22 mouse cellular contexts compared by ENCODE assay signal in the genomic region with DNA sequence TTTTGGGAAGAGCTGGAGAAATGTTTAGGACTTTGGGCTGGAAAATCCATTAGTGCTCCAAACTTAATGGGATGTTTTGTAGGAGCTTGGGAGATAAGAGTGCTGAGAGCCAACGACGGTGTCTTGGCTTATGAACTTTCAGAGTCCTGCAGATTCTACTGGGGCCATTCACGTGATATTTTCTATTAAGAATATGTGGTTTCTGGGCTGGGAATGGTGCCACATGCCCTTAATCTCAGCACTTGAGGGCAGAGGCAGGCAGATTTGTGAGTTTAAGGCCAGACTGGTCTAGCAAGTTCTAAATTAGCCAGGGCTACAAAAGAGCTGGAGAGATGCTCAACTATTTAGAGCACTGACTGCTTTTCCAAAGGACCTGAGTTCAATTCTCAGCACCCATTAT. TPM values are rescaled to one million over a fixed set of nuclear protein-coding genes. Genes with fewer than 3 reads are reported as not detected.
"Had no signal": no experiment of that assay in that cellular context is flagged by ENCODE, and none has a peak within 500 bp of the region (broad histone marks: within the 10 kb centered on the region; RNA-seq: fewer than 3 reads in every experiment).

No protein-coding gene starts in this region.

- H3K4me2 ChIP-seq: intestine, embryonic 15.5 days; liver, embryonic 13.5 days; lung, embryonic 14.5 days; midbrain, embryonic 12.5 days; midbrain, embryonic 15.5 days; neural tube, embryonic 12.5 days; neural tube, embryonic 15.5 days had no signal

- ATAC-seq: intestine, embryonic 15.5 days; lung, postnatal 0 days; midbrain, embryonic 15.5 days had no signal

- DNase-seq: layer of hippocampus, postnatal 36 days; liver, embryonic 13.5 days; lung, embryonic 14.5 days; thymus, adult 18-20 months; thymus, postnatal 36 days had no signal

- H3K9ac ChIP-seq: intestine, embryonic 15.5 days; liver, embryonic 13.5 days; lung, embryonic 14.5 days; midbrain, embryonic 12.5 days; midbrain, embryonic 15.5 days; neural tube, embryonic 12.5 days; neural tube, embryonic 15.5 days had no signal

- H3K4me1 ChIP-seq: midbrain, embryonic 12.5 days; midbrain, embryonic 15.5 days; neural tube, embryonic 12.5 days; neural tube, embryonic 15.5 days had no signal

- H3K9me3 ChIP-seq: intestine, embryonic 15.5 days; liver, embryonic 13.5 days; midbrain, embryonic 12.5 days; midbrain, embryonic 15.5 days; neural tube, embryonic 12.5 days; neural tube, embryonic 15.5 days had no signal

- H3K36me3 ChIP-seq: intestine, embryonic 15.5 days; liver, embryonic 13.5 days; midbrain, embryonic 12.5 days; midbrain, embryonic 15.5 days; neural tube, embryonic 12.5 days; neural tube, embryonic 15.5 days had no signal

- H3K27ac ChIP-seq: intestine, embryonic 15.5 days; left cerebral cortex, adult 2 months; liver, embryonic 13.5 days; macrophage; midbrain, embryonic 12.5 days; midbrain, embryonic 15.5 days; neural tube, embryonic 12.5 days; neural tube, embryonic 15.5 days had no signal

- H3K27me3 ChIP-seq: intestine, embryonic 15.5 days; midbrain, embryonic 12.5 days; midbrain, embryonic 15.5 days; neural tube, embryonic 12.5 days; neural tube, embryonic 15.5 days had no signal

- H3K4me3 ChIP-seq: intestine, embryonic 15.5 days; left cerebral cortex, adult 2 months; liver, embryonic 13.5 days; midbrain, embryonic 12.5 days; midbrain, embryonic 15.5 days; neural tube, embryonic 12.5 days; neural tube, embryonic 15.5 days had no signal

RNA-seq across cellular contexts. Expression of a gene that starts 27.3 kb away (rescaled TPM):
- polyA plus RNA-seq: lung, embryonic 14.5 days; macrophage had no signal

RNA-seq across cellular contexts. Expression of a gene that starts 34.6 kb away (rescaled TPM):
- polyA plus RNA-seq: limb, embryonic 11.5 days; macrophage; midbrain, embryonic 12.5 days had no signal

RNA-seq across cellular contexts. Expression of a gene that starts 51.9 kb away (rescaled TPM):
- polyA plus RNA-seq: hindbrain, embryonic 16.5 days; intestine, embryonic 15.5 days; kidney, embryonic 16.5 days; limb, embryonic 11.5 days; liver, adult 2 months; liver, embryonic 13.5 days; liver, embryonic 16.5 days; lung, embryonic 14.5 days; lung, postnatal 0 days; macrophage; midbrain, embryonic 12.5 days; midbrain, embryonic 15.5 days; neural tube, embryonic 12.5 days; neural tube, embryonic 15.5 days; small intestine, adult 2 months; stomach, embryonic 16.5 days; testis, adult 2 months; urinary bladder, adult 2 months had no signal
